Mouse (Mus musculus) adrenal gland, adult 10 weeks (tissue): ENCODE results near the gene Opa3. TPM values are rescaled to one million over a fixed set of nuclear protein-coding genes. Genes with fewer than 3 reads are reported as not detected.

Experiments
- polyA plus RNA-seq: library from polyadenylated mRNA; stranded (reverse); fragments of 350-450 nt; fragmentation: Illumina TruSeq; extraction: RNeasy Lipid Tissue Mini Kit (QIAGEN cat#74804); gene quantifications from one replicate; pipeline ENCODE4 v1.2.3, GENCODE M21; 2014; ENCODE audit warnings: low read depth, low replicate concordance

Gene Opa3
- polyA plus RNA-seq = 13.0 TPM

DNA sequence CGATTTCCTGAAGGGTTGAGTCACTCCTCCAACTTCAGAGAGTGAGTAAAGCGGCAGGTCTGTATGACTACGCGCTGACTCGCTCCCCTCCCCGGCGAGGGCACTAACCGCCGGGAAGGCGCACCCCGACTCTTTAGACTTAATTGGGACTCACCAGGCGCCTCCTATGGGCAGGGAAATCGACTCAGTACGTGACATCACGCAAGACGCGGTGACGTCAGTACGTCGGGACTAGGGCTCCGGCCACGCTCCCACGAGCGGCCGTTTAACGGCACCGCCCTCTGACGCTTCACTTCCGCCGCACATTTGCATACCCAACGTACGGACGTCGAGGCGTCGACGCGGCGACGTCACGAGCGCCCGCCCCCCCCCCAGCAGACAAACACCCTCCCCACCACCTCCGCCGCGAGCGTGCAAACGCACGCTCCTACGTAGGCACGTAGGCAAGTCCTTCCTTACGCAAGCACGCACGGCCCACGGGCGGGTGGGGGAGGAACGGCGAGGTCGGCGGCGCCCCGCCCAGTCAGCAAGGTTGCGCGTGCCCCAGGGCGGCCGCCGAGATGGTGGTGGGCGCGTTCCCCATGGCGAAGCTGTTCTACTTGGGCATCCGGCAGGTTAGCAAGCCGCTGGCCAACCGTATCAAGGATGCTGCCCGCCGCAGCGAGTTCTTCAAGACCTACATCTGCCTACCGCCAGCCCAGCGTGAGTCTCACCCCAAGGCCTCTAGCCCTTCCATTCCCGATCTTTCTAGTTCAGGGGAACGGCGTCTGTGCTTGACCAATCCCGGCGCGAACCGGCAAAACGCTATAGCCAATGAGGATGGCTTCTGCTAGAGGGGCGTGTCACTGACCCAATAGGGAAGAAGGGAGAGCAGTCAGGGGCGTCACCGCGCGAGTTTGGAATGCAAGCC is at the start of gene Opa3:
Opa3 (plus strand) TSS at position 452 of the 910 bp plus-strand sequence.

DNA sequence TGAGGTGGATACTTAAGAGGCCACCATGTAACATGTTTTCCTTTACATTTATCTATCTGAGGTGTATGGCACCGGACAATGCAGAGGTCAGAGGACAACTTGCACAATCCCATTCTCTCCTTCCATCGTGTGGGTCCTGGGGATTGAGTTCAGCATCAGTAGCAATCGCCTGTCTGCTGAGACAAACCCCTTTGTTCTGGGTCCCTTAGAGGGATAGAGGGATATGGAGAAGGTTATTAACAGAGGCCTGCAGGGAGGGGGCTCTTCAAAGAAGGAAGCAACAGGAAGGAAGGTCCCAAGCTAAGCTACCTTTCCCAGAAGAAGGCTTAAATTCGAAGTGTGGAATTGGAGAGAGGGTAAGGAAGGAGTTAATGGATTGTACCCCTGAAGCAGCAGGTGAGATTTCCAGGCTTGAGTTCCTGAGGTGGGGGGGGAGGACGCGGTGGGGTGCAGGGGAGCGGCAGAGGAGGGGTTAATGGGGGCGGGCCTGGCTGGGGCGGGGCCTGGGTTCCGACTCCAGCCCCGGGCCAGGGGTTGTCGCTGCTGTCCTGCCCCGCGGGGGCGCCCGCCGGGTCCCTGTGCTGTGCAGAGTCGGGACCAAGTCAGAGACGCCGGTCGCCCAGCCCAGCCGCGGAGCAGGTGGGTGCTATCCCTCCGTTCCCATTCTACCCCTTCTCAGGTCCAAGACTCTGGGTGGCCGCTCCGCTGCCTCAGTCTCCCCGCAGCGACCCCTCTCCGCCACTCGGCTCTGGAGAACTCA is 16.0 kb upstream of the Opa3 start, which contains the start of gene Gpr4:
Gpr4 (plus strand) TSS at position 543 of the 760 bp plus-strand sequence.

DNA sequence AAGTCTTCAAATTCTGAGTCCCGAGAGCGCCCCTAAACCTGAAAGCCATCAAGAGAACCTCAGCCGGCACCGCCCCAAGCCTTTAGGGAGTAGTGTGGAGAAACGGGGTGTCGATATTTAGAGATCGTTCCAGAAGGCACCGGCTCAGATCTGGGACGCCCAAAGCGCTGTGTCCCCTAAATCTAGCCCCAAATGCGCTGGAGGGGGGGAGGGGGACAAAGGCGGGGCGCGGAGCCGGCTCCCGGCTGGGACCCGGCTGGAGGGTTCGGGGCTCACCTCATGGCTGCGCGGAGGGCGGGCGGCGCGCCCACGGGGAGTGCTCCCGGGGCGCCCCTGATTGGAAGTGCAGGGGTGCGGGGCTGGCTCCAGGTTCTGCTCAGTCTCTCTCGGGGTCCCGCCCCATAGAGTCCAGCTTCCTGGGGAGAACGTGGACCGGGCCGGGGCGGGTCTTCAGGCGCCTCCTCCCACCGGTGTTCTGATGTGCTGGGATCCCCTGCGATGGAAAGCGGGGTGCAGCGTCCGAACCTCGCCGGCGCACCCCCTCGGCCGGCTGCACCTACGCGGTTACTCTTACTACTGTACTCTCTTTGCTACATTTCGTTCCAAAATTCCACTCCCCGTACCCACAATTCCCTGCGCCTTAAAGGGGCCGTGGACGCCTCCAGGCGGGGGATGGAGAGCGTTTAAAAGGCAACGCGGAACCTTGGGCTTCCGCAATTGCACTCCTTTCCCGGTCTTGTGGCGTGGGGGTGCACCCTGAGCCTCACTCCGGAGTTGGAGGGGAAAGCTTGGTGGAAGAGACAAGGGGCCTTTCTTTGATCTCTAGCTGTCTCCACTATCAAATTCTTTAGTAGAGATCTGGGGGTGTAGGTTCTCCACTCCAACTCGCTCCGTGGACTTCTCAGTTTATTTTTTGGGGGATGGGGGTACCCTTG is 43.4 kb downstream of the Opa3 start, which contains the start of gene Vasp:
Vasp (minus strand) TSS at position 580 of the 935 bp plus-strand sequence.

DNA sequence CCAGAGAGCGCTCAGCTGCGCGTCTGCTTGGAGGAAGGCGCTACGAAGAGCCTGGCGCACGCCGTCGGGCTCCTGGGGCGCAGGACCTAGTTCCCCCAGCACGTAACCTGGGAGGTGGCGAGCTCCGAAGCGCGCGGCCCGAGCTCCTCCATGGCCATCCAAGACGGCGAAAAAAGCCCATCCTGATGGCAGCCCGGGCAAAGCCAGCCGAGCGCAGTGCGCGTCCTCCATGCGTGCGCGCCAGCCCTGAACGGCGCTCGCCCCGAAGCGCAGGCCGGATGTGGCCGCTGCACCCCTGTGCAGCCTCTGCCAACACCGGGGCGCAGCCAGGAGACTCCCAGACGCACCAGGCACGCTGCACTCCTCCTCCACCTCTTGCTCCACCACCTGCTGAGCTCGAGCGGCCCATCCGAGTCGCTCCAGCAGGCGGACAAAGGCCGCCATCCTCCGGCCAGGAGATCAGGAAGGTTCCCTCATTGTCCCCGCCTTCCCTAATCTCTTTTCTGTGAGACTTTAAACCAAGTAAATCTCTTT is 51.5 kb downstream of the Opa3 start, which contains the start of gene Ppm1n:
Ppm1n (minus strand) TSS at position 484 of the 534 bp plus-strand sequence.

DNA sequence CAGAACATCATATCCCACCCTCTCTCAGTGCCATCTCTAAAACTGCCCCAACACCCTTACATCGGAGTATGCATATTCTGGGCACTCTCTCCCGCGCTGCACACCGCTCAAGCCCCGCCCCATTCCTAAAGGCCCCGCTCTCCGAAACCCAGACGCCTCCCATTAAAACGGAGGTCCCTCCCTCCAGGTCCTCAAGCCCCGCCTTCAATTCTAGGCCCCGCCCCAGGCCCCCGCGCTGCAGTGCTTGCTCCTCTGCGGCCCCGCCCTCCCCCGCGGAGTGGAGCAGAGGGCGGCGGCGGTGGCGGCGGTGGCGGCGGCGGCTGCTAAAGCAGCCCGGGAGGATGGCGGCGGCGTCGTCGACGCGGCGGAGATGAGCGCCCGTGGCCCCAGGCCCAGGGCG is 54.3 kb downstream of the Opa3 start, which contains the start of gene Rtn2:
Rtn2 (plus strand) TSS at position 240 of the 400 bp plus-strand sequence.

Other genes starting within 250 kb of the Opa3 start
- not detected for gene Nanos2, start 240.9 kb upstream of the Opa3 start, polyA plus RNA-seq
- not detected for gene Mypop, start 237.1 kb upstream of the Opa3 start, polyA plus RNA-seq
- gene Irf2bp1, start 224.3 kb upstream of the Opa3 start, polyA plus RNA-seq = 2.5 TPM
- not detected for gene Foxa3, start 204.8 kb upstream of the Opa3 start, polyA plus RNA-seq
- gene Sympk, start 204.0 kb upstream of the Opa3 start, polyA plus RNA-seq = 7.6 TPM
- gene Rsph6a, start 173.6 kb upstream of the Opa3 start, polyA plus RNA-seq = not detected
- gene Dmwd, start 152.1 kb upstream of the Opa3 start, polyA plus RNA-seq = 1.3 TPM
- 11.7 TPM for gene Dmpk, start 144.5 kb upstream of the Opa3 start, polyA plus RNA-seq
- gene Six5, start 133.7 kb upstream of the Opa3 start, polyA plus RNA-seq = 1.5 TPM
- not detected for gene Gm4969, start 110.0 kb upstream of the Opa3 start, polyA plus RNA-seq
- 0.82 TPM for gene Fbxo46, start 108.5 kb upstream of the Opa3 start, polyA plus RNA-seq
- gene Qpctl, start 79.0 kb upstream of the Opa3 start, polyA plus RNA-seq = 10.5 TPM
- gene Snrpd2, start 78.6 kb upstream of the Opa3 start, polyA plus RNA-seq = 2.0 TPM
- not detected for gene Gipr, start 62.2 kb upstream of the Opa3 start, polyA plus RNA-seq
- gene Eml2, start 51.9 kb upstream of the Opa3 start, polyA plus RNA-seq = not detected
- 5.4 TPM for gene Gpr4, start 15.8 kb upstream of the Opa3 start, polyA plus RNA-seq
- gene Vasp, start 43.5 kb downstream of the Opa3 start, polyA plus RNA-seq = 17.5 TPM
- gene Ppm1n, start 51.7 kb downstream of the Opa3 start, polyA plus RNA-seq = not detected
- gene Rtn2, start 54.3 kb downstream of the Opa3 start, polyA plus RNA-seq = 1.9 TPM
- 1.3 TPM for gene Fosb, start 81.7 kb downstream of the Opa3 start, polyA plus RNA-seq
- gene Ercc1, start 116.4 kb downstream of the Opa3 start, polyA plus RNA-seq = not detected
- 1.8 TPM for gene Cd3eap, start 131.1 kb downstream of the Opa3 start, polyA plus RNA-seq
- gene Ppp1r13l, start 131.4 kb downstream of the Opa3 start, polyA plus RNA-seq = not detected
- 0.41 TPM for gene Ercc2, start 153.7 kb downstream of the Opa3 start, polyA plus RNA-seq
- not detected for gene Klc3, start 175.8 kb downstream of the Opa3 start, polyA plus RNA-seq
- gene Ckm, start 176.4 kb downstream of the Opa3 start, polyA plus RNA-seq = 0.70 TPM
- 2.2 TPM for gene Mark4, start 230.5 kb downstream of the Opa3 start, polyA plus RNA-seq
- gene Exoc3l2, start 235.0 kb downstream of the Opa3 start, polyA plus RNA-seq = 1.2 TPM